Mouse (Mus musculus) heart, postnatal 0 days (tissue): ENCODE measurements around the gene Rhbdl1. TPM values are rescaled to one million over a fixed set of nuclear protein-coding genes. Genes with fewer than 3 reads are reported as not detected.
A peak's percentile ranks its signal among the peaks of the same experiment; 100 is the strongest.

Source experiments
- ATAC-seq: fragments of 200-750 bp; cut with Nextera tagmentation; 2 replicates; pipeline ENCODE4 v1.8.0; 2017; ENCODE audit warnings: low read depth, moderate number of reproducible peaks, moderate library complexity; ENCODE audit not compliant: insufficient read depth
- DNase-seq: peaks from one replicate; pipeline ENCODE4 v3.0.0-alpha.2; 2016; ENCODE audit warnings: low spot score
- H3K27ac ChIP-seq: fragments of 300-500 bp; sonication (generic); 2 replicates; pipeline ENCODE4 v1.5.1; 2014; ENCODE audit warnings: low read depth, mild to moderate bottlenecking
- H3K27me3 ChIP-seq: fragments of 300-500 bp; sonication (generic); 2 replicates; pipeline ENCODE4 v1.6.1; 2014; ENCODE audit warnings: low read length, mixed read lengths; ENCODE audit not compliant: control insufficient read depth, insufficient read depth
- H3K36me3 ChIP-seq: fragments of 300-500 bp; sonication (generic); replicated peaks from 2 replicates; pipeline ENCODE4 v1.6.1; 2014; ENCODE audit warnings: low read length, mixed read lengths; ENCODE audit not compliant: control insufficient read depth, insufficient read depth
- H3K4me1 ChIP-seq: fragments of 300-500 bp; sonication (generic); 2 replicates; pipeline ENCODE4 v1.6.1; 2014; ENCODE audit warnings: antibody characterized with exemption; ENCODE audit not compliant: control insufficient read depth, insufficient read depth
- H3K4me2 ChIP-seq: fragments of 300-500 bp; sonication (generic); 2 replicates; pipeline ENCODE4 v1.6.1; 2014; ENCODE audit warnings: low read depth, mild to moderate bottlenecking, low read length, moderate library complexity
- H3K4me3 ChIP-seq: fragments of 300-500 bp; sonication (generic); 2 replicates; pipeline ENCODE4 v1.5.1; 2014; ENCODE audit warnings: low read depth, low read length
- H3K9ac ChIP-seq: fragments of 300-500 bp; sonication (generic); replicated peaks from 2 replicates; pipeline ENCODE4 v1.6.1; 2014; ENCODE audit warnings: low read depth, low read length, mixed read lengths
- H3K9me3 ChIP-seq: fragments of 300-500 bp; sonication (generic); replicated peaks from 2 replicates; pipeline ENCODE4 v1.6.1; 2016; ENCODE audit warnings: low read length; ENCODE audit not compliant: control insufficient read depth
- CTCF ChIP-seq: IDR thresholded peaks from 2 replicates; pipeline ENCODE4 v1.5.1; 2016; ENCODE audit warnings: antibody characterized with exemption, control low read depth, low read depth
- EP300 ChIP-seq: IDR thresholded peaks from 2 replicates; pipeline ENCODE4 v1.6.1; 2016; ENCODE audit warnings: antibody characterized with exemption, low read depth
- WGBS: fragments of 180-500 bp; shearing (Covaris S2); extraction: QIAGEN DNeasy Blood & Tissue Kit; methylation state at CpG from one replicate; pipeline ENCODE4 v1.1.7; 2014; 5-methylcytosine and 5-hydroxymethylcytosine counted together
- polyA plus RNA-seq: library from polyadenylated mRNA; unstranded; fragments of >200 nt; fragmentation: Nextera tagmentation; extraction: Ambion mirVana; gene quantifications from 2 replicates; pipeline ENCODE4 v1.2.1, GENCODE M21; 2015
- total RNA-seq: library from RNA; depleted of rRNA; stranded (reverse); fragments of >200 nt; gene quantifications from 2 replicates; pipeline ENCODE4 v1.2.3, GENCODE M21; 2014; ENCODE audit warnings: low replicate concordance; rRNA removed

Rhbdl1 gene
- 1.7 and 2.3 TPM in 2 replicates for total RNA-seq
- 1.7 and 2.2 TPM in 2 replicates for polyA plus RNA-seq

DNA sequence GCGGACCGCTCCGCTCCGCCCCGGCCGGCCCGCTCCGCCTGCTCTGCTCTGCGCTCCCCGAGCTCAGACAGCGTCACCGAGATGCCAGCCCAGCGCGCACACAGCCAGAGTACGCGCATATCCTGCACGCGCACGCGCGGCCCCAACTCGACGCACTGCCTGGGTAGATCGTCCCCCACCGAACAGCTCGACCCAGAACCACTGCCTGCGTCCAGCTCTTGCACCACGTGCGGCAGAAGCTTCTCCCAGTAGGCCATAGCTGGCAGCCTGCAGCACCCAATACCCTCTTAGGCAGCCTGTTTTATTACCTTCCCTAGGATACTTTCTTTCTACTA lies at the start of gene Rhbdl1:
Gene Rhbdl1, minus strand, starts transcription at position 220 of the 335 bp plus-strand sequence.
- peak within 1 kb of the TSS; percentile 57 for H3K9ac ChIP-seq
- TF ChIP-seq CTCF = no peak
- TF ChIP-seq EP300 = no peak
- DNase-seq = peak; percentile 61
- H3K4me2 ChIP-seq = peak within 1 kb of the TSS; percentile 86
- no peaks in the 10 kb centered on the region for H3K9me3 ChIP-seq
- peak within 1 kb of the TSS; percentile 48 for H3K4me3 ChIP-seq
- peaks cover 42% of the 10 kb centered on the region for H3K36me3 ChIP-seq
- peaks cover 31% of the 10 kb centered on the region for H3K4me1 ChIP-seq
- under 1% methylated on average over 29 of the region's 29 CpGs for WGBS
- H3K27ac ChIP-seq = peak within 1 kb of the TSS; percentile 77
- ATAC-seq = peak; percentile 7
- no peaks in the 10 kb centered on the region for H3K27me3 ChIP-seq

DNA sequence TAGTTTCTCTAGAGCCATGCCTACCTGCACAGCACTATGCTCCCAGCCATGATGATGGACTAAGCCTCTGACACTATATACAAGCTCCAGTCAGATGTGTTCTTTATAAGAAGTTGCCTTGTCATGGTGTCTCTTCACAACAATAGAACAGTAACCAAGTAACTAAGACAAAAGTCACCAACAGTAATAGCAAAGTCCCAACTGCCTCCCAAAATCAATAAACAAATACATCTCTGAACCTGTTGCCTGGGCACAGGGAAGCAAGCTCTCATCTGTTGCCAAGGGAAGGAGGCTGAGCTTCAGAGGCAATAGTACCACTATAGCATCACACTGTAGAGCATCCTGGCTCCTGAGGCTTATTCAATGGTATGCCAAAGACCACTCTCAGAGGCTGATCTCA lies 49.7 kb upstream of the Rhbdl1 start:
- H3K27ac ChIP-seq = no peak overlapping the region
- peaks cover 34% of the 10 kb centered on the region for H3K36me3 ChIP-seq
- no peak overlapping the region for H3K4me2 ChIP-seq
- DNase-seq (no peak), ATAC-seq (no peak)
- no peak overlapping the region for H3K9ac ChIP-seq
- no peaks in the 10 kb centered on the region for H3K9me3 ChIP-seq
- H3K27me3 ChIP-seq = no peaks in the 10 kb centered on the region
- no peaks in the 10 kb centered on the region for H3K4me1 ChIP-seq
- H3K4me3 ChIP-seq = no peak overlapping the region
- TF ChIP-seq EP300 (no peak), CTCF (no peak)

DNA sequence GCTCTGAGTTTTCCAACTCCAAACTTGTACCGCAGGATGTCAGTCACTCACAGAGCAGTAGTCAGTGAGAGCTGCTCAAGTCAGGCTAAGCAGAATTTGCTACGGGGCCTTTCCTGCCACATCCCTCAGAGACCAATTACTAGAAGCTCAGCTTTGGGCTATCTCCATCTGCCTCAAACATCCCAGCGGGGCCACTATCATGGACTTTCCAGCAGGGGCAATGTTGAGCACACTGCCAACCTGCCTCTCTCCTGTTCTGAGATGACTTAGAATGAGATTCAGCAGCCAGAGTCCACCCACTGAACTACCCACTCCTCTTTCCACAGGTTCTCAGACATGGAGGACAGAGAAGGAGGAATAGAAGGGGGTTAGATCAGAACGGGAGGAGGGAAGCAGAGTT lies 48.5 kb upstream of the Rhbdl1 start:
- Histone ChIP-seq H3K4me3 (no peak overlapping the region), H3K9ac (no peak overlapping the region), H3K4me2 (no peak overlapping the region), H3K27ac (no peak overlapping the region), H3K36me3 (peaks cover 38% of the 10 kb centered on the region), H3K4me1 (no peaks in the 10 kb centered on the region), H3K9me3 (no peaks in the 10 kb centered on the region), H3K27me3 (no peaks in the 10 kb centered on the region)
- WGBS = 73% methylated on average over 4 of the region's 4 CpGs
- no peak for DNase-seq
- TF ChIP-seq CTCF = peak; percentile 30
- no peak for TF ChIP-seq EP300
- ATAC-seq = no peak

DNA sequence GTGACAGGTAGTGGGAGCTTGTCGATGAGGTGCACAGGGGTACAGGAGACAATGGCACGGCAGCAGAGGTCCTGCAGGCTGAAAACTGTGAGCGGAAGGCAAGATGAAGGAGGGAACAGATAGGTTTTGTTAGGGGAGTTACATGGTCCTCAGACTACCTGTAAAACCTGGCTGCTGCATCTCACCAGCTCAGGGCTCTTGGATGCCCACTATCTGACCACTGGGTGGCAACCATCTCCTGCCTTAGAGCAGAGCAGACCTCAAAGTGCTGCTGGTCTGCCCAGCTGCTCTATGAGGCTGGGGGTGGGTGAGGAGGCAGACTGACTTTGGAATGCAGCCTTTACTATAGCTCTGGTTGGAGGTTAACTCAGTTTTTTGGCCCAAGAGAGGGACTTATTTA lies 46.7 kb upstream of the Rhbdl1 start:
- 98% methylated on average over 3 of the region's 3 CpGs for WGBS
- ATAC-seq (no peak), DNase-seq (no peak)
- no peak overlapping the region for H3K27ac ChIP-seq
- no peaks in the 10 kb centered on the region for H3K27me3 ChIP-seq
- no peaks in the 10 kb centered on the region for H3K4me1 ChIP-seq
- peaks cover 28% of the 10 kb centered on the region for H3K36me3 ChIP-seq
- H3K4me3 ChIP-seq = no peak overlapping the region
- no peak overlapping the region for H3K4me2 ChIP-seq
- H3K9ac ChIP-seq = no peak overlapping the region
- no peaks in the 10 kb centered on the region for H3K9me3 ChIP-seq
- TF ChIP-seq CTCF = 0 out of 2 replicates have a peak, but pooled peaks have one; percentile 1
- TF ChIP-seq EP300 = no peak

DNA sequence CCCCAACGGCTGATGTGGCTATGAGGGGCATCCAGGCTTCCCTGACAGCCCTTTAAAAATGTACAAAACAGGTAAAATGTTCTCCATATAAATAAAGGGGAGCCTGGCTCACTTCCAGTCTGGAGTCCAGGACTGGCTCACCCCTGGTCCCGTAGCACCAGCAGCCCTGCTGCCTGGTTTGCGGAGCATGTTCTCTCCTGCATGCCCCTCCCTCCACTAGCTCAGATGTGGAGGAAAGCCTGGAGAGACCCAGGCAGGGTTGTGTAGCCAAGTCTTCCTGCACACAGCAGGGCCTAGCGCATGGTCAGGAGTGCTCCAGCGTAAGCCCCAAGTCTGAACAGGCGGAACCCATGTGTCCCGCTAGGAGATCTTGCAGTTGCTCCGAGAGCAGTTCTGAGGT lies 46.2 kb upstream of the Rhbdl1 start:
- ATAC-seq = no peak
- H3K9me3 ChIP-seq = no peaks in the 10 kb centered on the region
- H3K27me3 ChIP-seq = no peaks in the 10 kb centered on the region
- WGBS = 91% methylated on average over 8 of the region's 8 CpGs
- H3K4me2 ChIP-seq = no peak overlapping the region
- no peak overlapping the region for H3K27ac ChIP-seq
- peaks cover 28% of the 10 kb centered on the region for H3K36me3 ChIP-seq
- H3K4me3 ChIP-seq = no peak overlapping the region
- no peak for TF ChIP-seq EP300
- no peak for TF ChIP-seq CTCF
- H3K9ac ChIP-seq = no peak overlapping the region
- no peaks in the 10 kb centered on the region for H3K4me1 ChIP-seq
- DNase-seq = no peak

DNA sequence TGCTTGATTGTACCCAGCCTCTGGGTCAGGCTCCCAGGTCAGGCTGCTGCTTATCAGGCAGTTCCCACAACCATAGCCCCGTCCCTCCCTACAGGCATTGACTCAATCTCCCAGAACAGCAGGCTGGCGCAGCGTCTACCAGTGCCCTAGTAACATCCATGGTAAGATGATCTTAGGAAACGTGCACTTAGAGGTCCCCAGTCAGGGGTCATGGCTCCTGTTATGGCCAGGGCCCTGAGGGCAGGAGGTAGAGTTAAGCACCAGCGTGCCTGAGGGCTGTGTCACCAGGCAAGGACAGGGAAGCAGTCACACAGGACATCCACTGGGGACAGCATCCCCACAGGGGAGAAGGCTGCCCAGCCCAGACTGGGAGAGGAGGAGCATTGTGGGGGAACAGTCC lies 45.2 kb upstream of the Rhbdl1 start:
- peaks cover 25% of the 10 kb centered on the region for H3K36me3 ChIP-seq
- no peak overlapping the region for H3K9ac ChIP-seq
- H3K4me1 ChIP-seq = no peaks in the 10 kb centered on the region
- TF ChIP-seq EP300 (no peak), CTCF (no peak)
- no peak overlapping the region for H3K4me2 ChIP-seq
- no peaks in the 10 kb centered on the region for H3K9me3 ChIP-seq
- no peak overlapping the region for H3K4me3 ChIP-seq
- H3K27me3 ChIP-seq = no peaks in the 10 kb centered on the region
- 0 out of 2 replicates have a peak, but pooled peaks have one; percentile 6 for ATAC-seq
- no peak for DNase-seq
- H3K27ac ChIP-seq = no peak overlapping the region
- 53% methylated on average over 5 of the region's 5 CpGs for WGBS
